Mouse (Mus musculus): ENCODE measurements around the gene Sh2b1. TPM values are rescaled to one million over a fixed set of nuclear protein-coding genes. Genes with fewer than 3 reads are reported as not detected.

Gene Sh2b1
- polyA plus RNA-seq, 1 experiment from 2014 or later = 69.1 TPM

DNA sequence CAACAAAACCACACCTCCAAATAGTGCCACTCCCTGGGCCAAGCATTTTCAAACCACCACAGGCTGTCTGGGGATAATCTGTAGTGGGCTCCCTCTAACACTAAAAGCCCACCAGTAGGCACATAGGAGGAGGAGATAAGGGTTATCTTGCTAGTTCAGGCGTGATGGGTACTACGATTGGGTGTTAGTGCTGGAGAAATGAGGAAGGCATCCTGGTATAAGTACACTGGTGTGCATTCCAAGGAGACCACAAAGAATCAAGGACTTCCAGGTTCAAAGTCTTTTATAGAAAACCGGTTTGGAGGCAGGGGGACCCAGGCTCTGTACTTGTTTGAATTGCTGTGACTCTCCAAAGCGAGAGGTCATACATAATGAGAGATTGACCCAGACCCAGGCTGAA is 47.1 kb downstream of the Sh2b1 start:
- no peaks in the 10 kb centered on the region for H3K27me3 ChIP-seq
- peak overlapping the region; percentile 85 for H3K27ac ChIP-seq (replicated peaks)
- WGBS = 23% methylated on average over 4 of the region's 4 CpGs
- H3K36me3 ChIP-seq = no peaks in the 10 kb centered on the region
- no peaks in the 10 kb centered on the region for H3K9me3 ChIP-seq
- H3K4me2 ChIP-seq (replicated peaks) = peak overlapping the region; percentile 90
- H3K4me3 ChIP-seq = peak overlapping the region; percentile 59
- H3K4me1 ChIP-seq = peaks cover 16% of the 10 kb centered on the region
- peak overlapping the region; percentile 86 for H3K9ac ChIP-seq (replicated peaks)
- peak; percentile 21; the same call in 1 of the 2 replicates for ATAC-seq (replicated peaks)

DNA sequence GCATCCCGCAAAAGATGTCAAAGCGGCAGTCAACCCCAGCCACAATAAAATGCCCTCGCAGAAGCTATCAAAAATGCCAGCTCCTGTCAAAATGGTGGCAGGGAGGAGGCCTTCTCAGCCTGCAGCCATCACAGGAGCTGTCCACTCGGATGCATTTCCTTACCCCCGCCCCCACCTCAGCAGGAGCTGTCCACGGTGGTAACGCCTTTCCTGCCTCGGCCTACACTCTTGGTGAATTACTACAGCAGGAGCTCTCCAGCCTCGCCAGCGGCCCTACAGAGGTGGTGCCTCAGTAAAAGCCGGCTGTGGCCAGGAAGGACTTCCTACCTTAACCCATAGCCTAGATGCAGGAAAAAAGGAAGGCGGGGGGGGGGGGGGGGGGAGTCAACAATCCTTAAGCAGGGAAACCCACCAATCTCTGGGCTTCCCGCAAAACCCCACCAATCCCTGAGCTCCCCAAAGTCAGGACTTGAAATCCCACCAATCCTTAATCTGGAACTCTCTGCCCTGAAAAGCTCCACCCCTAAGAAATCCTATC is 47.8 kb downstream of the Sh2b1 start:
- no peaks in the 10 kb centered on the region for H3K36me3 ChIP-seq
- H3K27me3 ChIP-seq = no peaks in the 10 kb centered on the region
- no peak overlapping the region for H3K4me3 ChIP-seq
- H3K4me1 ChIP-seq = peaks cover 16% of the 10 kb centered on the region
- H3K4me2 ChIP-seq (replicated peaks) = no peak overlapping the region
- H3K27ac ChIP-seq (replicated peaks) = no peak overlapping the region
- no peak overlapping the region for H3K9ac ChIP-seq (replicated peaks)
- H3K9me3 ChIP-seq = no peaks in the 10 kb centered on the region
- 73% methylated on average over 12 of the region's 13 CpGs for WGBS
- ATAC-seq (replicated peaks) = no peak

DNA sequence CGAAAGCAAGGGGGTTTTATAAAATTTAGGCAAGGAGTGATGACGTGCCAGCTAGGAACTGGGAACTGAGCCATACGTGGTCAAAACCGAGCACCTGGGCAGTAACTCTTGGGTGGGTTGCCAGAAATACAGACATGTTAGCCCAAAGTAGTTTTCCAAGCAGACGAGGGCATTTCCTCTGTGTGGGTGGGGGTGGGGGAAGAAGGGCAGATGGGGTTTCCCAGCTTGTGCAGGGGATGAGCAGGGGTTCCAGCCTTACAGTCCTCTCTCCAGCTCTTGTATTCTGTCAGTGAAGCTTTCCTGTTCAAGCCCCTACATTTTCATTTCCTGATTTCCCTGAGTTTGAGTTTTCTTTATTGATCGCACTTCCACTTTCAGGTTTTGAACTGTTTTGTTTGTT is 51.1 kb downstream of the Sh2b1 start:
- Histone ChIP-seq H3K4me2 (replicated peaks) (no peak overlapping the region), H3K27me3 (no peaks in the 10 kb centered on the region), H3K9ac (replicated peaks) (no peak overlapping the region), H3K36me3 (no peaks in the 10 kb centered on the region), H3K4me3 (no peak overlapping the region), H3K27ac (replicated peaks) (no peak overlapping the region), H3K4me1 (peaks cover 8% of the 10 kb centered on the region), H3K9me3 (no peaks in the 10 kb centered on the region)
- 84% methylated on average over 6 of the region's 6 CpGs for WGBS
- ATAC-seq (replicated peaks) = no peak

DNA sequence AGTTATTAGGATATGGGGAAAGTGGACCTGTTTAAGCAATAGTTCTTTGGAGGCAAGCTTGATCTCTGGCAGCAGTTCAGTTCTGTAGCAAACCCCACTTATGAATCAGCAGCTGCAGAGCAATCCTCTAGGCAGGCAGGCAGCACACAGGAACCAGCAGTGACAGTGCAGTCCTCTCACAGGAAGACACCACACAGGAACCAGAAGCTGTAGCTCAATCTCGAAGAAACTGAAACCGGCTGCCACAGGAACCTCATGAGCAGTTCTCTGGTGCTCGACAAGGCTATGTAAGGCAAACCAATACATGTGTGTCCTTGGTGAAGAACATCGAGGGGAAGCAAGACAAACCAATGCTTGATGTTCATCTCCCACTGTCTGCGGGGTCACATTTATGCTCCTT is 53.5 kb downstream of the Sh2b1 start:
- no peak overlapping the region for H3K4me2 ChIP-seq (replicated peaks)
- no peaks in the 10 kb centered on the region for H3K4me1 ChIP-seq
- no peak for ATAC-seq (replicated peaks)
- no peak overlapping the region for H3K27ac ChIP-seq (replicated peaks)
- no peaks in the 10 kb centered on the region for H3K36me3 ChIP-seq
- 94% methylated on average over 5 of the region's 5 CpGs for WGBS
- H3K27me3 ChIP-seq = no peaks in the 10 kb centered on the region
- no peak overlapping the region for H3K9ac ChIP-seq (replicated peaks)
- no peak overlapping the region for H3K4me3 ChIP-seq
- H3K9me3 ChIP-seq = no peaks in the 10 kb centered on the region

DNA sequence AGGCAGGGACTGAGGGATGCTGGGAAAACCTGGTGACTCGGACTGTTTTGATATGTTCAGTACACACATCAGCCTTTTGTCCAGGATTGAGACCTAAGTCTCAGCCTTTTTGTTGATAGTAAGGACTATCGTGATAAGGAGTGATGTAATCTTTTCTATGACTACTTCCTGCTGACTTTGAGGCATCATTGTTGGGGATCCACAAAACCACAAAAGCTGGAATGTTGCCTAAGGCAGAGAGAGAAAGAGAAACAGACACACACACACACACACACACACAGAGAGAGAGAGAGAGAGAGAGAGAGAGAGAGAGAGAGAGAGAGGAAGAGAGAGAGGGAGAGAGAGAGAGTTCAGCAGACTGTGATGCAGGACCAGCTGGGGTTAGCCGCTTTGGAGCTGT is 56.7 kb downstream of the Sh2b1 start:
- Histone ChIP-seq H3K4me2 (replicated peaks) (no peak overlapping the region), H3K9ac (replicated peaks) (no peak overlapping the region), H3K27me3 (no peaks in the 10 kb centered on the region), H3K9me3 (no peaks in the 10 kb centered on the region), H3K36me3 (no peaks in the 10 kb centered on the region), H3K27ac (replicated peaks) (no peak overlapping the region), H3K4me1 (no peaks in the 10 kb centered on the region), H3K4me3 (no peak overlapping the region)
- ATAC-seq (replicated peaks) = no peak
- 74% methylated on average over 3 of the region's 3 CpGs for WGBS

DNA sequence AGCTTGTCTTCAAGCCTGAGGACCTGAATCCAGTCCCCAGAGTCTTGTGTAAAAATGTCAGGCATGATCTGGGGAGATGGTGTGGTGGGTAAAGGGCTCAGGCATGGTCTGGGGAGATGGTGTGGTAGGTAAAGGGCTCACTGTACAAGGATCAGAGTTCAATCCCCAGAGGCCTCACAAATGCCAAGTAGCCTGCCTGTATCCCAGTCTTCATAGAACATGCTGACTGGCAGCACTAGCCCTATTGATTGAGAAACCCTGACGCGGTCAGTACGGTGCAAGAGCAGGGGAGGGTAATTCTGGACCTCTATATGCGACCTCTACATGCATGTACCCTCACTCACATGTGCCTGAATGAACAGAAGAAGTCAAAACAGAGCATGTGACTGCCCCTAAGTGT is 57.6 kb downstream of the Sh2b1 start:
- Histone ChIP-seq H3K27me3 (no peaks in the 10 kb centered on the region), H3K27ac (replicated peaks) (no peak overlapping the region), H3K4me2 (replicated peaks) (no peak overlapping the region), H3K9me3 (no peaks in the 10 kb centered on the region), H3K36me3 (no peaks in the 10 kb centered on the region), H3K9ac (replicated peaks) (no peak overlapping the region), H3K4me3 (no peak overlapping the region), H3K4me1 (no peaks in the 10 kb centered on the region)
- ATAC-seq (replicated peaks) = no peak
- WGBS = 73% methylated on average over 4 of the region's 4 CpGs

DNA sequence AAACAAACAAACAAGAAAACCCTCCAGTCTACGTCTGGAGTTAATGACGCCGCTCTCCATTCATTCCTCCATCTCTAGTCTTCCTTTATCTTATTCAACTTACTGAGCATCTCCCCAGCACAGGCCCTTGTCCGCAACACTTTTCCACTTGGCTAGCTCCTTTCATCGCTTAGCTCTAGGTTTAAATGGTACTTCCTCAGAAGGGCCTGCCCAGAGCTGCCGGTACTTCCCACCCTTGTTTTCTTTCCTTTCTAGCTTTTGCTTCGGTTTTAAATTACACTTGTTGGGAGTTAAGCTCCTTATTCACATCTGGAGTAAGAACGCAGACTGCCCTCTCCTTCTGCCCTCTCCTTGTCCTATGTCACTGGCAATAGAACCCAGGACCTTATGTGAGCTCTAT is 58.2 kb downstream of the Sh2b1 start:
- Histone ChIP-seq H3K36me3 (no peaks in the 10 kb centered on the region), H3K9me3 (no peaks in the 10 kb centered on the region), H3K9ac (replicated peaks) (no peak overlapping the region), H3K4me2 (replicated peaks) (no peak overlapping the region), H3K27me3 (no peaks in the 10 kb centered on the region), H3K4me3 (no peak overlapping the region), H3K27ac (replicated peaks) (no peak overlapping the region), H3K4me1 (no peaks in the 10 kb centered on the region)
- 4% methylated on average over 8 of the region's 8 CpGs for WGBS
- no peak for ATAC-seq (replicated peaks)

Other genes with a start within 250 kb of the Sh2b1 start
- gene Sbk1, start 202.8 kb downstream of the Sh2b1 start, polyA plus RNA-seq (2015; fragmentation: Nextera tagmentation; extraction: Ambion mirVana) = 336 and 348 TPM in 2 replicates
- 0.67 and 1.1 TPM in 2 replicates for gene Lat, start 105.9 kb downstream of the Sh2b1 start, polyA plus RNA-seq (2015; fragmentation: Nextera tagmentation; extraction: Ambion mirVana)
- 72.9 and 75.8 TPM in 2 replicates for gene Spns1, start 98.0 kb downstream of the Sh2b1 start, polyA plus RNA-seq (2015; fragmentation: Nextera tagmentation; extraction: Ambion mirVana)
- 2.6 and 3.0 TPM in 2 replicates for gene Nfatc2ip, start 78.7 kb downstream of the Sh2b1 start, polyA plus RNA-seq (2015; fragmentation: Nextera tagmentation; extraction: Ambion mirVana)
- gene Cd19, start 60.5 kb downstream of the Sh2b1 start, polyA plus RNA-seq (2015; fragmentation: Nextera tagmentation; extraction: Ambion mirVana) = not detected in 2 replicates
- gene Rabep2, start 46.7 kb downstream of the Sh2b1 start, polyA plus RNA-seq (2015; fragmentation: Nextera tagmentation; extraction: Ambion mirVana) = 23.6 and 26.9 TPM in 2 replicates
- gene Atp2a1, start 12.3 kb downstream of the Sh2b1 start, polyA plus RNA-seq (2015; fragmentation: Nextera tagmentation; extraction: Ambion mirVana) = 0.20 and 0.37 TPM in 2 replicates
- gene Tufm, start 11.9 kb upstream of the Sh2b1 start, polyA plus RNA-seq (2015; fragmentation: Nextera tagmentation; extraction: Ambion mirVana) = 127 and 130 TPM in 2 replicates
- 65.2 and 69.0 TPM in 2 replicates for gene Atxn2l, start 28.0 kb upstream of the Sh2b1 start, polyA plus RNA-seq (2015; fragmentation: Nextera tagmentation; extraction: Ambion mirVana)
- gene Eif3c, start 91.0 kb upstream of the Sh2b1 start, polyA plus RNA-seq (2015; fragmentation: Nextera tagmentation; extraction: Ambion mirVana) = 196 TPM in 2 replicates
- 0.25 and 0.32 TPM in 2 replicates for gene Apobr, start 109.5 kb upstream of the Sh2b1 start, polyA plus RNA-seq (2015; fragmentation: Nextera tagmentation; extraction: Ambion mirVana)
- gene Cln3, start 110.4 kb upstream of the Sh2b1 start, polyA plus RNA-seq (2015; fragmentation: Nextera tagmentation; extraction: Ambion mirVana) = 31.7 and 34.3 TPM in 2 replicates
- not detected in 2 replicates for gene Il27, start 119.5 kb upstream of the Sh2b1 start, polyA plus RNA-seq (2015; fragmentation: Nextera tagmentation; extraction: Ambion mirVana)
- 4.9 and 5.9 TPM in 2 replicates for gene Nupr1, start 155.4 kb upstream of the Sh2b1 start, polyA plus RNA-seq (2015; fragmentation: Nextera tagmentation; extraction: Ambion mirVana)
- 54.7 and 55.4 TPM in 2 replicates for gene Sgf29, start 173.9 kb upstream of the Sh2b1 start, polyA plus RNA-seq (2015; fragmentation: Nextera tagmentation; extraction: Ambion mirVana)
- 2.8 TPM in 2 replicates for gene Sult1a1, start 201.0 kb upstream of the Sh2b1 start, polyA plus RNA-seq (2015; fragmentation: Nextera tagmentation; extraction: Ambion mirVana)
- gene Bola2, start 220.0 kb upstream of the Sh2b1 start, polyA plus RNA-seq (2015; fragmentation: Nextera tagmentation; extraction: Ambion mirVana) = 141 and 158 TPM in 2 replicates
- 17.5 and 18.0 TPM in 2 replicates for gene Slx1b, start 220.4 kb upstream of the Sh2b1 start, polyA plus RNA-seq (2015; fragmentation: Nextera tagmentation; extraction: Ambion mirVana)
- 99.8 and 108 TPM in 2 replicates for gene Coro1a, start 232.4 kb upstream of the Sh2b1 start, polyA plus RNA-seq (2015; fragmentation: Nextera tagmentation; extraction: Ambion mirVana)

Data from forebrain, embryonic 15.5 days (tissue).